ENCODE assay signal across 8 mouse cellular contexts in genomic region chr6:51207587-51208361, GRCm38 (mm10).
A peak's percentile ranks its signal among the peaks of the same experiment; 100 is the strongest.
DNase-seq lines count a peak whose midpoint lies in the region; ATAC-seq and TF ChIP-seq lines count a peak whose summit lies in the region.

No protein-coding gene starts in this region.

- ATAC-seq in liver, embryonic 11.5 days (replicated peaks; ENCODE audit: low FRiP score) = no peak
- peak; percentile 45 for ATAC-seq in forebrain, embryonic 11.5 days (replicated peaks; ENCODE audit: low FRiP score)
- ATAC-seq in limb, embryonic 14.5 days (ENCODE audit: low FRiP score, low read depth) = no peak
- ATAC-seq in stomach, embryonic 15.5 days (ENCODE audit: insufficient read depth, low FRiP score, low read depth) = no peak

- H3K4me2 ChIP-seq in liver, embryonic 11.5 days = peak overlapping the region; percentile 37
- H3K4me2 ChIP-seq in forebrain, embryonic 11.5 days (ENCODE audit: low read depth, low read length, severe bottlenecking) = peak overlapping the region; percentile 36
- peak overlapping the region; percentile 28 for H3K4me2 ChIP-seq in limb, embryonic 14.5 days (replicated peaks; ENCODE audit: low read depth, low read length, severe bottlenecking)
- peak overlapping the region; percentile 37 for H3K4me2 ChIP-seq in stomach, embryonic 15.5 days

- H3K9me3 ChIP-seq in liver, embryonic 11.5 days (ENCODE audit: control insufficient read depth, low read length) = no peaks in the 10 kb centered on the region
- H3K9me3 ChIP-seq in forebrain, embryonic 11.5 days (ENCODE audit: control insufficient read depth, low read length) = no peaks in the 10 kb centered on the region
- no peaks in the 10 kb centered on the region for H3K9me3 ChIP-seq in limb, embryonic 14.5 days (ENCODE audit: control insufficient read depth, low read length)
- H3K9me3 ChIP-seq in stomach, embryonic 15.5 days = no peaks in the 10 kb centered on the region

- peaks cover 4% of the 10 kb centered on the region; the same call in 1 of the 2 replicates for H3K4me1 ChIP-seq in liver, embryonic 11.5 days (replicated peaks; ENCODE audit: control insufficient read depth, insufficient read depth, low read length)
- H3K4me1 ChIP-seq in forebrain, embryonic 11.5 days (replicated peaks; ENCODE audit: control insufficient read depth, insufficient read depth, low read length) = peaks cover 8% of the 10 kb centered on the region
- H3K4me1 ChIP-seq in limb, embryonic 14.5 days (ENCODE audit: control insufficient read depth, insufficient read depth, low read length) = peaks cover 7% of the 10 kb centered on the region
- peaks cover 10% of the 10 kb centered on the region; the same call in 1 of the 2 replicates for H3K4me1 ChIP-seq in stomach, embryonic 15.5 days

- no peaks in the 10 kb centered on the region for H3K36me3 ChIP-seq in liver, embryonic 11.5 days (ENCODE audit: control insufficient read depth, insufficient read depth, low read length)
- H3K36me3 ChIP-seq in forebrain, embryonic 11.5 days (ENCODE audit: control insufficient read depth, insufficient read depth, low read length) = no peaks in the 10 kb centered on the region
- no peaks in the 10 kb centered on the region for H3K36me3 ChIP-seq in limb, embryonic 14.5 days (ENCODE audit: control insufficient read depth, insufficient read depth, low read length)
- no peaks in the 10 kb centered on the region for H3K36me3 ChIP-seq in stomach, embryonic 15.5 days

- peak overlapping the region; percentile 21; the same call in 1 of the 2 replicates for H3K4me3 ChIP-seq in liver, embryonic 11.5 days (ENCODE audit: low read depth, low read length)
- peak overlapping the region; percentile 5; the same call in 1 of the 2 replicates for H3K4me3 ChIP-seq in forebrain, embryonic 11.5 days (ENCODE audit: low read depth, low read length)
- peak overlapping the region; percentile 8; the same call in 1 of the 2 replicates for H3K4me3 ChIP-seq in limb, embryonic 14.5 days (replicated peaks; ENCODE audit: low read length)
- no peak overlapping the region for H3K4me3 ChIP-seq in stomach, embryonic 15.5 days (replicated peaks)

- no peak for DNase-seq in liver, embryonic 11.5 days (ENCODE audit: low spot score)
- DNase-seq in liver = no peak
- peak; percentile 57 for DNase-seq in forebrain, embryonic 11.5 days (ENCODE audit: low spot score)
- no peak for DNase-seq in limb, embryonic 14.5 days (ENCODE audit: low spot score)
- DNase-seq in ovary, adult 18-20 months (ENCODE audit: low spot score) = no peak
- no peak for DNase-seq in urinary bladder, postnatal 36 days (ENCODE audit: low spot score in 2 of 2)
- DNase-seq in kidney, adult 18-20 months = no peak

- WGBS in liver, embryonic 11.5 days = 1% methylated on average over 20 of the region's 21 CpGs
- WGBS in forebrain, embryonic 11.5 days = 3% methylated on average over 20 of the region's 21 CpGs
- 5% methylated on average over 17 of the region's 21 CpGs for whole genome bisulfite sequencing in limb, embryonic 14.5 days
- WGBS in stomach, embryonic 15.5 days = 3% methylated on average over 21 of the region's 21 CpGs

- no peak overlapping the region for H3K27ac ChIP-seq in liver, embryonic 11.5 days (ENCODE audit: low read depth, low read length)
- 0 out of 2 replicates have a peak overlapping the region, but pooled peaks have one; percentile 3 for H3K27ac ChIP-seq in forebrain, embryonic 11.5 days (ENCODE audit: low read depth, low read length)
- H3K27ac ChIP-seq in limb, embryonic 14.5 days (replicated peaks; ENCODE audit: low read depth, low read length) = no peak overlapping the region
- H3K27ac ChIP-seq in stomach, embryonic 15.5 days = no peak overlapping the region

- TF ChIP-seq POLR2A in limb, embryonic 14.5 days (IDR thresholded peaks at IDR 0.05; ENCODE audit: borderline replicate concordance, extremely low read depth, insufficient read depth, insufficient read length) = no peak

- peaks cover 17% of the 10 kb centered on the region for H3K27me3 ChIP-seq in liver, embryonic 11.5 days (replicated peaks; ENCODE audit: control insufficient read depth, insufficient read depth, low read length)
- peaks cover 15% of the 10 kb centered on the region for H3K27me3 ChIP-seq in forebrain, embryonic 11.5 days (ENCODE audit: control insufficient read depth, insufficient read depth, low read length)
- peaks cover 5% of the 10 kb centered on the region; the same call in 1 of the 2 replicates for H3K27me3 ChIP-seq in limb, embryonic 14.5 days (ENCODE audit: control insufficient read depth, insufficient read depth, low read length)
- H3K27me3 ChIP-seq in stomach, embryonic 15.5 days (replicated peaks) = peaks cover 14% of the 10 kb centered on the region

- H3K9ac ChIP-seq in liver, embryonic 11.5 days (ENCODE audit: low read depth, low read length) = no peak overlapping the region
- peak overlapping the region; percentile 32 for H3K9ac ChIP-seq in forebrain, embryonic 11.5 days (ENCODE audit: low read length)
- no peak overlapping the region for H3K9ac ChIP-seq in limb, embryonic 14.5 days (ENCODE audit: low read depth, low read length, severe bottlenecking)
- no peak overlapping the region for H3K9ac ChIP-seq in stomach, embryonic 15.5 days
